Mouse (Mus musculus): ENCODE measurements around the gene Pla2g2f. TPM values are rescaled to one million over a fixed set of nuclear protein-coding genes. Genes with fewer than 3 reads are reported as not detected.

The Pla2g2f gene
- total and polyA plus RNA-seq, 3 experiments: 0.11 TPM; not detected in 2

DNA sequence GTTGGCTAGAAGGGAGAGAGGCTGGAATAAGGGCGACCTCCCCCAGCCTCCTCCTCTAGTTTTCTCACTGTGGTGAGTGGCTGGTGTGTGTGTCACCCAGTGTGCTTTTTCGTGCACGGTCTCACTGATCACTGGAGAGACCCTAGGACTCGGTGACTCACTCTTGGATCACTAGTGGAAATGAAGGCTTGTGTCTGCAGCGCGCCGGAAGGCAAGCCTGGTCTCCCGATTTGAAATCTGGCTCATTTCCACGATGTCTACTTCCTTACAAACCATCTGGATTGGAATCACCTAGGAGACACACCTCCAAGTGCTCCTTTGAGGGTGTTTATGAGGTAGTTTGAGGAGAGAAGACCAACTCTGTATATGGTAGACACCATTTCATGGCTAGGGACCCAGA is 10.6 kb downstream of the Pla2g2f start:
- no peak overlapping the region for H3K4me3 ChIP-seq (ENCODE audit: low read depth, low read length)
- TF ChIP-seq POLR2AphosphoS5 (IDR thresholded peaks at IDR 0.05; ENCODE audit: insufficient replicate concordance, low read depth, low read length): no peak
- no peaks in the 10 kb centered on the region; the same call in 1 of the 2 replicates for H3K27me3 ChIP-seq (ENCODE audit: insufficient read depth, low read length)
- H3K36me3 ChIP-seq (replicated peaks): no peaks in the 10 kb centered on the region
- no peaks in the 10 kb centered on the region for H3K4me1 ChIP-seq (ENCODE audit: insufficient read depth, low read depth, low read length)
- DNase-seq (ENCODE audit: low spot score) (no peak), ATAC-seq (ENCODE audit: extremely low read depth, insufficient number of reproducible peaks, low FRiP score, poor library complexity, severe bottlenecking) (no peak)
- H3K9me3 ChIP-seq (replicated peaks): peaks cover 94% of the 10 kb centered on the region

GRCm38 (mm10) chr4:138745884-138746283 is 11.5 kb downstream of the Pla2g2f start:
- H3K4me3 ChIP-seq (ENCODE audit: low read depth, low read length): no peak overlapping the region
- ATAC-seq (ENCODE audit: extremely low read depth, insufficient number of reproducible peaks, low FRiP score, poor library complexity, severe bottlenecking): no peak
- H3K36me3 ChIP-seq (replicated peaks): no peaks in the 10 kb centered on the region
- TF ChIP-seq POLR2AphosphoS5 (IDR thresholded peaks at IDR 0.05; ENCODE audit: insufficient replicate concordance, low read depth, low read length): no peak
- TF ChIP-seq GATA1 (IDR thresholded peaks at IDR 0.05; ENCODE audit: borderline replicate concordance, low read length): no peak
- no peak for TF ChIP-seq GATA2 (IDR thresholded peaks at IDR 0.05; ENCODE audit: borderline replicate concordance, low read depth, low read length)
- TF ChIP-seq CTCF (IDR thresholded peaks at IDR 0.05; ENCODE audit: low read depth, low read length): no peak
- no peak for TF ChIP-seq TAL1 (conservative IDR thresholded peaks at IDR 0.05; ENCODE audit: low read depth, low read length)
- no peak for DNase-seq (ENCODE audit: low spot score)
- no peaks in the 10 kb centered on the region; the same call in 1 of the 2 replicates for H3K27me3 ChIP-seq (ENCODE audit: insufficient read depth, low read length)
- H3K4me1 ChIP-seq (ENCODE audit: insufficient read depth, low read depth, low read length): no peaks in the 10 kb centered on the region
- peaks cover 96% of the 10 kb centered on the region for H3K9me3 ChIP-seq (replicated peaks)

GRCm38 (mm10) chr4:138739136-138739851 is 18.1 kb downstream of the Pla2g2f start:
- no peaks in the 10 kb centered on the region for H3K36me3 ChIP-seq (replicated peaks)
- peaks cover 91% of the 10 kb centered on the region for H3K9me3 ChIP-seq (replicated peaks)
- H3K27me3 ChIP-seq (ENCODE audit: insufficient read depth, low read length): no peaks in the 10 kb centered on the region
- ATAC-seq (ENCODE audit: extremely low read depth, insufficient number of reproducible peaks, low FRiP score, poor library complexity, severe bottlenecking) (no peak), DNase-seq (ENCODE audit: low spot score) (no peak)
- H3K4me1 ChIP-seq (ENCODE audit: insufficient read depth, low read depth, low read length): no peaks in the 10 kb centered on the region
- TF ChIP-seq CTCF (IDR thresholded peaks at IDR 0.05; ENCODE audit: low read depth, low read length): no peak
- no peak for TF ChIP-seq POLR2AphosphoS5 (IDR thresholded peaks at IDR 0.05; ENCODE audit: insufficient replicate concordance, low read depth, low read length)
- TF ChIP-seq GATA2 (IDR thresholded peaks at IDR 0.05; ENCODE audit: borderline replicate concordance, low read depth, low read length): no peak
- no peak for TF ChIP-seq TAL1 (conservative IDR thresholded peaks at IDR 0.05; ENCODE audit: low read depth, low read length)
- no peak for TF ChIP-seq GATA1 (IDR thresholded peaks at IDR 0.05; ENCODE audit: borderline replicate concordance, low read length)
- no peak overlapping the region for H3K4me3 ChIP-seq (ENCODE audit: low read depth, low read length)

DNA sequence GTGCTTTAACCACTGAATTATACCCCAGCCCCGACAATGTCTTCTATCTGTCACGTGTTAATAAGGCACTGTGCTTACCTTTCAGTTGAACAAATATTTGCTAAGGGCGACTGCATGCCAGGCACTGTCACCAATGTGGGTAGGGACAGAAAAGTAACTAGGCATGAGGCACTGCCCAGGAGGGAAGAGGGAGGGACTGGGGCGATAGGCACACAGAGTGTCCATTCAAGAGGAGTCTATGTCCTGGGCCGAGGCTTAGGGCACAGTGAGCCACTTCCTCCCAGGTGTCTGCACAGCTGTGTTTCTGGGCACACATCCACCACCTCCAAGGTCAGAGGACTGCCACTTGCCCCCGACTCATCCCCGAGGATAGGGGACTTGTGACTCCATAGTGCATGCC is 20.4 kb downstream of the Pla2g2f start, which contains the start of gene Ubxn10:
TSS of gene Ubxn10 (minus strand) at position 137 of the 400 bp plus-strand sequence.
- Histone ChIP-seq H3K4me1 (ENCODE audit: insufficient read depth, low read depth, low read length) (no peaks in the 10 kb centered on the region), H3K36me3 (replicated peaks) (no peaks in the 10 kb centered on the region), H3K9me3 (replicated peaks) (peaks cover 89% of the 10 kb centered on the region), H3K4me3 (ENCODE audit: low read depth, low read length) (no peak within 1 kb of the TSS; the same call in 1 of the 2 replicates), H3K27me3 (ENCODE audit: insufficient read depth, low read length) (no peaks in the 10 kb centered on the region)
- DNase-seq (ENCODE audit: low spot score): no peak
- ATAC-seq (ENCODE audit: extremely low read depth, insufficient number of reproducible peaks, low FRiP score, poor library complexity, severe bottlenecking): no peak
- no peak for TF ChIP-seq GATA2 (IDR thresholded peaks at IDR 0.05; ENCODE audit: borderline replicate concordance, low read depth, low read length)
- no peak for TF ChIP-seq TAL1 (conservative IDR thresholded peaks at IDR 0.05; ENCODE audit: low read depth, low read length)
- no peak for TF ChIP-seq GATA1 (IDR thresholded peaks at IDR 0.05; ENCODE audit: borderline replicate concordance, low read length)
- no peak for TF ChIP-seq CTCF (IDR thresholded peaks at IDR 0.05; ENCODE audit: low read depth, low read length)
- TF ChIP-seq POLR2AphosphoS5 (IDR thresholded peaks at IDR 0.05; ENCODE audit: insufficient replicate concordance, low read depth, low read length): no peak

- no peak for DNase-seq (ENCODE audit: low spot score)
- no peaks in the 10 kb centered on the region for H3K27me3 ChIP-seq (ENCODE audit: insufficient read depth, low read length)
- peaks cover 85% of the 10 kb centered on the region for H3K9me3 ChIP-seq (replicated peaks)
- no peak overlapping the region for H3K4me3 ChIP-seq (ENCODE audit: low read depth, low read length)
- no peak for ATAC-seq (ENCODE audit: extremely low read depth, insufficient number of reproducible peaks, low FRiP score, poor library complexity, severe bottlenecking)
- H3K36me3 ChIP-seq (replicated peaks): no peaks in the 10 kb centered on the region
- H3K4me1 ChIP-seq (ENCODE audit: insufficient read depth, low read depth, low read length): no peaks in the 10 kb centered on the region
- TF ChIP-seq GATA2 (IDR thresholded peaks at IDR 0.05; ENCODE audit: borderline replicate concordance, low read depth, low read length) (no peak), TAL1 (conservative IDR thresholded peaks at IDR 0.05; ENCODE audit: low read depth, low read length) (no peak), POLR2AphosphoS5 (IDR thresholded peaks at IDR 0.05; ENCODE audit: insufficient replicate concordance, low read depth, low read length) (no peak), CTCF (IDR thresholded peaks at IDR 0.05; ENCODE audit: low read depth, low read length) (no peak), GATA1 (IDR thresholded peaks at IDR 0.05; ENCODE audit: borderline replicate concordance, low read length) (no peak)
These were observed 22.6 kb downstream of the Pla2g2f start for GRCm38 (mm10) chr4:138734863-138735262.

- ATAC-seq (ENCODE audit: extremely low read depth, insufficient number of reproducible peaks, low FRiP score, poor library complexity, severe bottlenecking) (no peak), DNase-seq (ENCODE audit: low spot score) (no peak)
- Histone ChIP-seq H3K9me3 (replicated peaks) (peaks cover 87% of the 10 kb centered on the region), H3K4me1 (ENCODE audit: insufficient read depth, low read depth, low read length) (no peaks in the 10 kb centered on the region), H3K36me3 (replicated peaks) (no peaks in the 10 kb centered on the region), H3K4me3 (ENCODE audit: low read depth, low read length) (no peak overlapping the region), H3K27me3 (ENCODE audit: insufficient read depth, low read length) (no peaks in the 10 kb centered on the region)
- TF ChIP-seq POLR2AphosphoS5 (IDR thresholded peaks at IDR 0.05; ENCODE audit: insufficient replicate concordance, low read depth, low read length) (no peak), CTCF (IDR thresholded peaks at IDR 0.05; ENCODE audit: low read depth, low read length) (no peak), TAL1 (conservative IDR thresholded peaks at IDR 0.05; ENCODE audit: low read depth, low read length) (no peak), GATA1 (IDR thresholded peaks at IDR 0.05; ENCODE audit: borderline replicate concordance, low read length) (no peak), GATA2 (IDR thresholded peaks at IDR 0.05; ENCODE audit: borderline replicate concordance, low read depth, low read length) (no peak)
These were observed 23.3 kb downstream of the Pla2g2f start for GRCm38 (mm10) chr4:138734105-138734504.

All from G1E (cell line).